Comparison of ENCODE assay signal across 17 mouse cellular contexts in genomic region chr6:147871033-147871432, GRCm38 (mm10).
"Had no signal": no experiment of that assay in that cellular context is flagged by ENCODE, and none has a peak within 500 bp of the region (broad histone marks: within the 10 kb centered on the region; RNA-seq: fewer than 3 reads in every experiment).

No protein-coding gene starts in this region.

- H3K36me3 ChIP-seq: lung, embryonic 15.5 days; midbrain, embryonic 10.5 days; midbrain, embryonic 12.5 days; neural tube, embryonic 12.5 days; stomach, embryonic 15.5 days had no signal

- H3K4me2 ChIP-seq: lung, embryonic 15.5 days; midbrain, embryonic 12.5 days; neural tube, embryonic 12.5 days; stomach, embryonic 15.5 days had no signal

- ATAC-seq: liver, postnatal 0 days; lung, postnatal 0 days; midbrain, embryonic 16.5 days had no signal

- H3K4me3 ChIP-seq: lung, embryonic 15.5 days; midbrain, embryonic 10.5 days; midbrain, embryonic 12.5 days; neural tube, embryonic 12.5 days; stomach, embryonic 15.5 days had no signal

- H3K9ac ChIP-seq: liver, postnatal 0 days; lung, embryonic 15.5 days; midbrain, embryonic 12.5 days; neural tube, embryonic 12.5 days; stomach, embryonic 15.5 days had no signal

- H3K4me1 ChIP-seq: midbrain, embryonic 10.5 days; midbrain, embryonic 12.5 days; neural tube, embryonic 12.5 days; stomach, embryonic 15.5 days had no signal

- H3K27me3 ChIP-seq: lung, embryonic 15.5 days; midbrain, embryonic 12.5 days; neural tube, embryonic 12.5 days; stomach, embryonic 15.5 days had no signal

- H3K27ac ChIP-seq: lung, embryonic 15.5 days; midbrain, embryonic 10.5 days; midbrain, embryonic 12.5 days; neural tube, embryonic 12.5 days; stomach, embryonic 15.5 days; stomach, postnatal 0 days had no signal

- DNase-seq: liver, postnatal 0 days; lung, adult 2 months; lung, postnatal 14 days; lung, postnatal 36 days; midbrain, embryonic 14.5 days; right cerebral cortex, postnatal 14 days; thymus, adult 2 months; thymus, postnatal 25 days; thymus, postnatal 4 days had no signal

- H3K9me3 ChIP-seq: lung, embryonic 15.5 days; midbrain, embryonic 10.5 days; midbrain, embryonic 12.5 days; neural tube, embryonic 12.5 days; stomach, embryonic 15.5 days had no signal
